Mouse (Mus musculus) G1E (cell line): Measurements from ENCODE around the gene Itga3.

Source experiments
- CTCF ChIP-seq: IDR thresholded peaks from 2 replicates; pipeline ENCODE4 v1.5.1; 2012; ENCODE audit warnings: low read depth, low read length, inconsistent platforms, mixed read lengths
- POLR2AphosphoS5 ChIP-seq: IDR thresholded peaks from 2 replicates; pipeline ENCODE4 v1.6.1; 2012; ENCODE audit warnings: low read depth, low read length, inconsistent platforms; ENCODE audit not compliant: insufficient replicate concordance

GRCm38 (mm10) chr11:95043060-95043459 is 33.5 kb downstream of the Itga3 start:
- TF ChIP-seq CTCF (no peak), POLR2AphosphoS5 (no peak)
